Mouse (Mus musculus): ENCODE data around the gene Ppox.
A peak's percentile ranks its signal among the peaks of the same experiment; 100 is the strongest.
"Not testable (repeated sequence)": the region's sequence is repeated elsewhere in the genome, so short reads cannot be mapped to it uniquely, and the experiment has no call there.

The Ppox gene

DNA sequence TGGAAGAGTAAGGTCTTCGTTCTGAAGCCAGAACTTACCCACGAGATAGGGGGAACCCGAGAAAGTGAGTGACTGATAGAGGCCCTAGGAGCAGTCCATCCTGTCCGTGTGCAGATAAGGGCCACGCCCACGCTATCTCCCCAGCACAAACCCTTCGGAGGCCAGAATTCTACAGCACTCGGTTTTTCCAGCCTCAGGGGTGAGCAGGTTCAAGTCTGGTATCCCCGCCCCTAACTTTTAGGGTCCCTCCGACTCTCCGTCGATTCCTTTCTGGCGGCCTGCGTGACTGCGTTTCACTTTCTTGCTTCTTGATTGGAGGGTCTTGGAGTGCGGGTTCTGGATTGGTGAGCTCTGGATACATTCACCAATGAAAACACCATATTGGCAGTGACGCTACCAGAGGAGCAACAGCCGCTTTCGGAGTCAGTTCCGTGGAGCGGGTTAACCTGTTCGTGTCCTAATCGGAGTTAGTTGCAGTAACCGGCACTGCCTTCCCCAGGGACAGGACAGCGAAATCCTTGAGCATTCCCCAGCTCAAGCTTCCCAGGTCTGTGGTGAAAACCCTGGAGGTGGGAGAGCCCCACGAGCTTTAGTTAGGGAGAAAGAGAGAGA lies at the start of gene Ppox:
Gene Ppox (minus strand): TSS at position 271 of the 612 bp plus-strand sequence.
- peak; percentile 91 for DNase-seq (ENCODE audit: extremely low spot score)

GRCm38 (mm10) chr1:171330216-171330560 lies 49.2 kb upstream of the Ppox start:
- no peak for DNase-seq (ENCODE audit: extremely low spot score)

- peak; percentile 95 for DNase-seq (ENCODE audit: extremely low spot score)
Observed at GRCm38 (mm10) chr1:171329433-171330215, 48.6 kb upstream of the Ppox start.

- DNase-seq (ENCODE audit: extremely low spot score), result peak; percentile 95
Observed at GRCm38 (mm10) chr1:171328839-171329432, 48.0 kb upstream of the Ppox start, which contains the start of gene Dedd. TSS of gene Dedd (plus strand) at chr1:171329145.

DNA sequence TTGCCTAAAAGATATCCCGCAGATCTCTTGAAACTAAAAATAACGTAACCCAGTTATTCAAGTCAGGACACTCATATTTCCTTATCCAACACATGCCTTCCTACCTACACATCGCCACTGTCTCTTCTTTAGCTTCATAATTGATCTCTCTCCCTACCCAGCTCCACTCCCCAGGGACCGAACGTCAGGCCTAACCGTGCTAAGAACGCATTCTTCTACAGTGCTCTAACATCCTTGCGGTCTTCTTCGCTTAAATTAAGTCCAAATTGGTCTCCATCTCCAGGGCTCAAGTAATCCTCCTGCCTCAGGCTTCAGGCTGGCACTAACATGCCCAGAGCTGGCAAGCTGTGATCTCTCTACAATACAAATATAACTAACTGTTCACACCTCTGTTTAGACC lies 47.3 kb upstream of the Ppox start:
- DNase-seq (ENCODE audit: extremely low spot score), result no peak

GRCm38 (mm10) chr1:171326588-171326987 lies 45.6 kb upstream of the Ppox start:
- not testable (repeated sequence) for DNase-seq (ENCODE audit: extremely low spot score)

DNA sequence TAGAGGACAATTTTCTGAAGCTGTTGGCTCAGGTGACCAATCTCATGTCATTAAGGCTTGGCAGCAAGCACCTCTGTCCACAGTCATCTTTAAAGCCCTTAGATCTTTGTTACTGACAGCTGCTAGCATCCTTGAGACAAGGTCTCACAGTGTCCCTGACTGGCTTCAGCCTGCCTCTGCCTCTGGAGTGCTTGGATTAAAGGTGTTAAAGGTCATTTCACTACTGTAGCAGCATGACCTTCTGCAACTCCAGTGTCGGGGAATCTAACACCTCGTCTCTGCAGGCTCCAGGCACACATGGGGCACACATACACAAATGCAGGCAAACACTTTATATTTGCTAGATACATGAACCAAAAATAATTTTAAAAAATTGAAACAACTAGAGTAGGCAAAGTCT lies 44.6 kb upstream of the Ppox start:
- no peak for DNase-seq (ENCODE audit: extremely low spot score)

DNA sequence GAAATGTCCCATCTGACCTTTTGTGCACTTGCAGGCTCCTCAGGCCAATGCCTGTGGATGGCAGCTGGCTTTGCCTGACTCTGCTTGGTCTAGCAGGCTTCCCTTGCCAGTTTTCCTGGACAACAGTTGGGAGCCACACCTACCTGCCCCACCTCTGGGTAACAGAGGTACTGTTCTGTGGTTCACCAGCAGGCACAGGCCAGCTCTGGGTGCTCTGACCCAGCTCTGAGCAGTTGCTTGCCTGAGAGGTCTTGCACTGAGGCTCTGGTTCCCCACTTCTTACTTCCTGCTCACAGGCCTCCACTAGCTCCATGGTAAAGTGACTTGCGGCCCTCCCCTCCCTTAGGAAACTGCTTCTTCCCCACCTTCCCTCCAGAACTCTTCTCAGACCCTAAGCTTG lies 41.0 kb upstream of the Ppox start:
- DNase-seq (ENCODE audit: extremely low spot score), result no peak

GRCm38 (mm10) chr1:171321415-171321814 lies 40.4 kb upstream of the Ppox start:
- DNase-seq (ENCODE audit: extremely low spot score), result no peak

DNA sequence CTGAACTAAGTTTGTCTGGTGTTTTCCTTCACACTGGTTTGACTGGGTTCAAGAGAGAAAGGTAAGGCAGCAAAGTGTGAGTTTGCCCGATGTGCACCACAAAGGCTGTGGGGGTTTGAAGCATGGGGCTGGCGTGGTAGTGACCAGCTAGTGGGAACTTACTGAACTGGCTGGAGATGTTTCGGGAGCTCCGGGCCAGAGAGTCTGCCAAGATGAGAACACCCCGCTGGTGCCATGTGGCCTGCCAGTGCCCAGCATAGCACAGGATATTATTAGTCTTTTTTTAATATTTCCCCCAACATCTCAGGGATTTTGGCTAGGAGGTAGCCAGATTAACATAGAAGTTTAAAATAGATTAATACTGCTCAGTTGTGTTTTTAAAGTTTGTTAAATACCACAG lies 39.2 kb upstream of the Ppox start:
- no peak for DNase-seq (ENCODE audit: extremely low spot score)

- DNase-seq (ENCODE audit: extremely low spot score), result no peak
Observed at GRCm38 (mm10) chr1:171319748-171320147, 38.8 kb upstream of the Ppox start.

- DNase-seq (ENCODE audit: extremely low spot score), result no peak
Observed at GRCm38 (mm10) chr1:171309321-171309720, 28.3 kb upstream of the Ppox start.

DNA sequence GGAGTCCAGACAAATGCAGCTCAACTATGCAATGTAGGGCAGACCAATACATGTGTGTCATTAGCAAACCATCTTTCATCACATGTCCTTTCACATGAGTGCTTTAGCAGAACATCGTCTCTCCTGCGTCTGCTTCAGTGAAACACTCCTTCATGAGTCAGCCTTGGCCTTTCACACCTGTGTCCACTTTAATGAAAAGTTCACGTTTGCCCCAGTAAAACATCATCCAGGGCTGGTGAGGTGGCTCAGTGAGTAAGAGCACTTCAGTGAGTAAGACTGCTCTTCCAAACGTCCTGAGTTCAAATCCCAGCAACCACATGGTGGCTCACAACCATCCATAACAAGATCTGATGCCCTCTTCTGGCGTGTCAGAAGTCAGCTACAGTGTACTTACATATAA lies 25.2 kb upstream of the Ppox start:
- DNase-seq (ENCODE audit: extremely low spot score), result not testable (repeated sequence)

DNA sequence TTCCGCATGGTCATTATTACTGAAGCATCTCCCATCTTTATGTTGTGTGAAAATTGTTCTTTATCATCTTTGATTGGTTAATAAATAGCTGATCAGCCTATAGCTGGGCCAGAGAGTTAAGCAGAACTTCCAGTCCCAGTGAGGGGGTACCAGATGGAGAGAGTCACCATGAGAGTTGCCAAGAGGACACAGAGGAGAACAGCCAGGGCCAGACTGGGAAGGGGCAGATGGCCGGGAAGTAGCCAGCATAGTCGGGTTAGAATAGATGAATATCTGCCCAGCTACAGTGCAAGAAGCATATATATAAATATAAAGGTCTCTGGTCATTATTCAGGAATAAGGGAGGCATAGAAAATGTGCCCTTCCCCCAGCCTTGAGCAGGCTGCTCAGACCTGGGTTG lies 17.2 kb upstream of the Ppox start:
- no peak for DNase-seq (ENCODE audit: extremely low spot score)

DNA sequence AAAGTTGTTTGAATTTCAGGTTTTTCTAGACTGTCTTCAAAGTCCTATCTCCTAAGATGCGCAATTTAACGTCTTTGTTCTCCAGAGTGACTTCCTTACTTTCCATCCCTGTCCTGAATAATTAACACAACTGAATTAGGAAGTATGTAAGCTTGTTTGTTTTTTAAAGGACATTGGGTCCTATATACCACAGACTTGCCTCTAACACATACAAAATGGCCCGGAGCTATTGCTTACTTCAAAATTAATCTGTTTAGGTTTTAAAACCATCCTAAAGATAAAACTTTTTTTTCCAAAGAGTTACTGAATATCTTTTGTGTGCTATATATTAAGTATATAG lies 14.0 kb upstream of the Ppox start:
- DNase-seq (ENCODE audit: extremely low spot score), result no peak

DNA sequence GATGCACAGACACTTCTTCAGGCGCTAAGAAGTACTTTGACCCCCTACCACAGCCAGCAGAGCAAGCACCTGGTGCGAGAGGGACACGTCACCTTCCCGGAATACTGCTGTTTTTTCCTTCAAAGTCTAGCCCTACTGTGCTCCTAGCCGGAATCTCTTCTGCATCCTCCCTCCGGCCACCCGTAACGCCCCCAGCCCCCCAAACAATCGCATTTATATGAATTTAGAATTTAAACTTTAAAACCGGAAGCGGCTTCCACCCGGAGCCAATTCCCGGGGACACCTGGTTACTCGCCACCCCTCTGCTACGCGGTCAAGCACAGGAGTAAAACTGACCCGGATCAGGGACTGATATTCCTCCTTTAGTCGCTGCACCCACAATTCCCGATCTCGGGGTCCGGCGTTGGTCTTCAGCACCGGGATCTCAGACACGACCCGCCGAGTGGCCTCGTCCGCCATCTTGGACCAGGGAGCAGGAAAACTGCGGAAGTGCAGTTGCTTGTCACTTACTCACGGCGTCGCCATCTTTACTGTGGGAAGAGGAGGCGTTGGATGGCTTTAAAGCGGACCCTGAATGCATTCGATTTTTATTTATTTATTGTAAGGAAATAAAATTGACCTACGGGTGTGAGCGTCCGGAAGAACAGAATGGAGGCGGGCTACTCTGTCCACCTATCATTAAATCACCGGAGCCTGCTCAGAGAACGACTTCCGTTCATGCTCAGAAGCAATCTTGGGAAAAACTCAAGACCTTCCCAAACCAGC lies 13.5 kb upstream of the Ppox start, which contains the start of gene Ufc1:
Gene Ufc1 (minus strand): TSS at position 727 of the 765 bp plus-strand sequence.
- peak; percentile 86 for DNase-seq (ENCODE audit: extremely low spot score)

DNA sequence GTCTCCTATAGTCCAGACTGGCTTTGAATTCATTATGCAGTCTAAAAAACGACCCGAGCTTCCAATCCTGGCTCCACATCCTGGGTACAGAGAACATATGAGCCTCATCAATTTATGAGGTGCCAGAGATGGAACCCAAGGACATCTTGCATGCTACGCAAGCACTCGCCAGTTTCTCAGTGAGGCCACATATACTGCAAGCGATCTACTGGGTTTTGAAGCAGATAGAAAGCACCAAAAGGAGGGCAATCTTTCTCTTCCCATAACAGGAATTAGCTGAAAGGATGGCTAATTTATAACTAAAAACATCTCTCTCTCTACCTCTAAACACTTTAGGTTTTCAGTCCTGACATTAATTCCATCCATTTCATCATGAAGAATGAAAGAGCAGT lies 12.9 kb upstream of the Ppox start:
- DNase-seq (ENCODE audit: extremely low spot score), result no peak

GRCm38 (mm10) chr1:171293351-171293750 lies 12.4 kb upstream of the Ppox start:
- DNase-seq (ENCODE audit: extremely low spot score), result no peak

DNA sequence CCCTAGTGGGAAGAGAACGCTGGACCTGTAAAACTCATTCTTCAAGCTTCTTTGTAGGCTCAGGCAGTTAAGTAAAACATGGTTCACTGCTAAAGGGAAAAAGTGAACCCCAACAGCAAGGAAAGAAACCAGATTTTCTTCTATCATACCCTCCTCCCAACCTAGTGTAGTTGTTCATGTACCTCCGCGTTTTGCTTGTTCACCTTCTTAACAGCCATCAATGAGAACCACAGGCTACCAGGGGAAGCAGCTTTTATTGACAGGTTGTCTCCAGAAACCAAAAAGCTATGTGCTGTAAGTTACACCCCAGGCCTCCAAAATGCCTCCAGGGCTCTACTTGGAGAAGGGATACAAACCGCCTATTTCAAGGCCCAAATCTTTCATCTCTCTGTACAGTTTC lies 7.3 kb upstream of the Ppox start:
- DNase-seq (ENCODE audit: extremely low spot score), result no peak

- DNase-seq (ENCODE audit: extremely low spot score), result peak; percentile 90
Observed at GRCm38 (mm10) chr1:171287136-171288081, 6.4 kb upstream of the Ppox start, which contains the start of gene Usp21. TSS of gene Usp21 (minus strand) at chr1:171287991.

DNA sequence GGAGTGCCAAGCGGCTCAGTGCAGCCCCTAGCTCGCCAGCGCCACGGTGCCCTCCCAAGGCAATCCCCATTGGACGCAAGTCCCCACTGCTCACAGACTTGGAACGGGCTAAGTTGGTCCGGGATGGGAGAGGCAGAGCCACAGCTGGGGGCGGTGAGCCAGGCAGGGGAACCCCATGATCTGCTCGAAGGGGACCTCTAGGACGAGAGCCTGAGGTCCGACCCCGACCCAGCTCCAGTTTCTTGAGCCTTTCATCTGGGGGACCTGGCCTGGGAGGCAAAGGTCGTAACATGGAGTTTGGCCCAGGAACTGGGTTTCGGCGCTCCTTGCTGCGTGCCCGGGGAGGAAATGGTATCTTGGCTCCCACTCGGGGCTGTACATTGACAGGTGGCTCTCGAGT lies 5.5 kb upstream of the Ppox start:
- DNase-seq (ENCODE audit: extremely low spot score), result no peak
